Mouse (Mus musculus) G1E (cell line): ENCODE data around the gene Cabp2.

Experiments
- CTCF ChIP-seq: IDR thresholded peaks from 2 replicates; pipeline ENCODE4 v1.5.1; 2012; ENCODE audit warnings: low read depth, low read length, inconsistent platforms, mixed read lengths
- GATA1 ChIP-seq: IDR thresholded peaks from 2 replicates; pipeline ENCODE4 v1.6.1; 2012; ENCODE audit warnings: borderline replicate concordance, low read length, inconsistent platforms, mixed read lengths
- POLR2AphosphoS5 ChIP-seq: IDR thresholded peaks from 2 replicates; pipeline ENCODE4 v1.6.1; 2012; ENCODE audit warnings: low read depth, low read length, inconsistent platforms; ENCODE audit not compliant: insufficient replicate concordance
- TAL1 ChIP-seq: conservative IDR thresholded peaks from 2 replicates; pipeline ENCODE4 v1.6.1; 2012; ENCODE audit warnings: low read depth, low read length, inconsistent platforms, mixed read lengths

- TF ChIP-seq CTCF (no peak), POLR2AphosphoS5 (no peak), TAL1 (no peak), GATA1 (no peak)
Measured at GRCm38 (mm10) chr19:4060899-4061465, 20.4 kb upstream of the Cabp2 start.
